Mouse (Mus musculus) frontal cortex, postnatal 36 days (tissue): Measurements from ENCODE around the gene Kdr.
A peak's percentile ranks its signal among the peaks of the same experiment; 100 is the strongest.

Source experiments
- DNase-seq, 2 experiments: peaks; one replicate each; pipeline ENCODE4 v3.0.0; 2022; ENCODE audit warnings: low spot score in 2 of 2

Kdr gene

DNA sequence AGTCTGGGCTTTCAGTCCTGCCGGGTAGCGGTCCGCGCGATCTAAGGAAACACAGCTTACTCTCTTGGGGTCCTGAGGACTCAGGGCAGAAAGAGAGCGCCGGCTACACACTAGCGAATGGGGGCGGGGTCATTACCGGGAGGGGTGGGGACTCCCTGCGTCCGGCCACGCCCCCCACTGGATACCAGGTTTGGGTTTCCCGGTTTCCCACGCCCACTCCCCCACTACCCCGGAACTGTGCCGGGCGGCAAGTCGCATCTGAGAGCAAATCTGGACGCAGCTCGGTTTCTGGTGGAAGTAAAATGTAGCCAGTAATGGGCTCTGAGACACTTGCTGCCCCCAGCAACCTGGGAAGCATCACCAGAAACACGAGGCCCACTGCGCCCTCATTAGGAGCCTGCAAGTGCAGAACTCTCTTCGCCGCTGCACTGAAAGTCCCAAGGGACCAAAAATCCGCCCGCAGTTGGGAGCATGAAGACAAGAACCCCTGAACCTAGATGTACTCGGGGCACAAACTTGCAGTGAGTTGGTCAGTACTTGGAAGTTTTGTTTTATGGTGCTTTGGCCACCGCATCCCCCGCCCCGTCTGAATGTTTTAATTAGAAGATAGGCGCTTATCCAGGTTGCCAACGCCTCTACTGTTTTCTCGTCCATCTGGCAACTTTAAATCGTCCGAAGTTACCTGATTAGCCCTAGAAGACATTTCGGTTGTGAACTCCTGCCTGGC lies at the start of gene Kdr:
TSS of gene Kdr (minus strand) at position 85 of the 727 bp plus-strand sequence.
- no peak for DNase-seq

DNA sequence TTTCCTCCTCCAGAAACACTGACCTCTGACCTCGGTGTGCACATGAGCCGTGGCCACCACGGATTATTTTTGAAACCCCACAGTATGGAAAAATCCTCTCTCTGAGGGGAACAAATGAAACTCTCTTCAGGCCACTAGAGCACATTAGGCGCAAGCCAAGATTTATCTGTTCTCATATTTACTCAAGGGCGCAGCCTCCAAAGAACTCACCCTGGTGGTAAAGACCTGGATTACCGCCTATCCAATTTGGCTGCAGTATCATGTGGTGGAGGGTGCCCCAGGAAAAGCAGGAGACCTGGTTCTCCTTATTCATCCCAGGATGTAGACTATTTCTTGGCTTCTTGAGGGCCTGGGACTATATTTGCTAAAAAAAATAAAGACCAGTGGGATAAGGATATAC lies 48.5 kb upstream of the Kdr start:
- no peak for DNase-seq

DNA sequence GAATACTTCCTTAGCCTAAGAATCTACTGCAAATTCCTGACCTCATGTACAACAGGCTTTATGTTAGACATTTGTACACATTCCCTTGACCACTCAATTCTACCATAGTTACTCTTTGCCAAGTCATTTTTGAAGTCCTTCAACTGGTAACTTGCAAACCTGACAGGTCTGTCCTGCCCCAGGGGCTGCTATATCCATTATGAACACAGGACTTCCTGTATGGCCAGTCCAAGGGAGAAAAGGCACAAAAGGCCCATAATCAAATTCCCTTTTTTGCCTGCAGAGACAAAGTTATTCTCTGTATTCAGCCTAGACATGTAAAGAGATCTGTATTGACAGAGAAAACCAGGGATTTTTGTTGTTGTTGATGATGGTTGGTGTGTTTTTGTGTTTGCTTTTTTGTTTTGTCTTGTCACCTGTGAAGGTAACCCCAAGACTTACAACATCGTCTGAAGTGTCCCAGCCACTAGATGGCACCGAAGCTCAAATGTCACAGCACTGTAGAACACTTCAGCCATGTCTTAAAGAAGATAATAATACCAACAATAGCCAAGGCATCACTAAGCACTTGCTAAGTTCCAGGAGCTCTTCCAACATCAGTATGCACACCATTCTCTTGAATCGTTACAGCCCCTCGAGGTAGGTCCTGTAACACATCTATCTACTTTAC lies 47.9 kb upstream of the Kdr start:
- peak; percentile 22 to 39 for DNase-seq

DNA sequence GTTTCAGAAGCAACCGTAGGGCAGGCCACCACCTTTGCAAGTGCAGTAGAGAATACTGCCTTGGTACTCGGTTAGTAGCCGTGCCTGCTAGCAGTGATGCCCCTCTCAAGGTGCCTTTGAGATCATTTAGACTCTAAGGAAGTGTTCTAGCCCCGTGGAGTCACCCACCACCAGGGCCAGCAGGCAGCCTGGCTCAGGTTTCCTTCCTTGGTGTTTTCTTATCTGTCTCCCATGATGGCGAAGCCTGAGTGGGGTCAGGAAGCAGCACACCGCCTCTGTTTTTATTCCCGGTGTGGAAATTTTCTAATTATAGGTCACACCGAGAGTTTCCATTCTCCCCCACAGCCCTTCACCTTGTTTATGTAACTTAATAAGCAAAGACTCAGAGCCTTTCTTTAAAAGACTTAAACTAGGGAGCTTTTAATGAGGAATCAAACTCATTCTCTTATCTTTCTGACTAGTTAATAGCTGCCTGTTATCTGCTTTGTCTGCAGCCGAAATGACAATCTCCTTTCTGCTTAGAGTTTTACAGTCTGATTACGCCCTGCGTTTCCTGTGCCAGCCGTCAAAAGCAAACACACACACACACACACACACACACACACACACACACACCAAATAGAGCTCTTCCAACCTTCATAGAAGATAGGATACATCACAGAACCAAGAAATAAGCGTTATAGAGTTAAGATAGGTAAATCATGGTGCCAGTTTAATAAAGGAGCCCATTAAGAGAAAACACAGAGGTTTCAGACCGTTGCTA lies 44.9 kb upstream of the Kdr start:
- no peak for DNase-seq

DNA sequence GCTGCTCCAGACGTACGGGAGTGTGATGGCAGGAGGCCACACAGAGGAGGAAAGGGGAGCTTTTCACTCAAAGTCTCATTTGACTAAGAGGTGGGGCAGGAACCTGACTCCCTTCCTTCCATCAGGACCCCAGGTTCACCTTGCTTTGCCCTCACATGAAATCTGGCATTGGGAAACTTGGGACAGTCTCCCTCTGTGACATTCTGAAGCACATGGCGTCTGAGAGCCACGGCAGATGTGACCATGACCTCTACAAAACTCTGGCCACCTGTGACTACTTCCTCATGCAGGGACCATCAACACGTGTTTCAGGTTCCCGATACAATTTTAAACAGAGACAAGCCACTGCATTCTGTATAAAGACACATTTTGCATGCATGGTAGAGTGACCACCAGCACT lies 44.2 kb upstream of the Kdr start:
- DNase-seq, result no peak

DNA sequence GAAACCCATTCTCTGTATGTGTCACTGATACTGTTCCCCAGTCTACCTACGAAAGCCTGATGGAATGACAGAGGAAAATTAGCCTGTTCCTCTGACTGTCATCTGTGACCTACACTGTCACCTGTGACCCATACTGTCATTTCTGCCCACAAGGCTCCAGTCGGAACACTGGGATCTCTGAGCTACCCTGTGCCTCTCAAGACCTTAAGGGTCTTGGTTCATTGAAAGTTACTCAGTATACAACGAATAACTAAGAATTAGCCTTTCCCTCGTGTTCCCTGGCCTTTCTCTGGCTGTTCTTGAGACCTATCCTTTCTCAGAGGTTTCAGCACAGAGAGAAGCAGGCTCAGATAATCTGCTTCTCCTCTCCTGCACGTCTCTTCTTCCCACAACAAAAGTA lies 40.1 kb upstream of the Kdr start:
- no peak for DNase-seq

DNA sequence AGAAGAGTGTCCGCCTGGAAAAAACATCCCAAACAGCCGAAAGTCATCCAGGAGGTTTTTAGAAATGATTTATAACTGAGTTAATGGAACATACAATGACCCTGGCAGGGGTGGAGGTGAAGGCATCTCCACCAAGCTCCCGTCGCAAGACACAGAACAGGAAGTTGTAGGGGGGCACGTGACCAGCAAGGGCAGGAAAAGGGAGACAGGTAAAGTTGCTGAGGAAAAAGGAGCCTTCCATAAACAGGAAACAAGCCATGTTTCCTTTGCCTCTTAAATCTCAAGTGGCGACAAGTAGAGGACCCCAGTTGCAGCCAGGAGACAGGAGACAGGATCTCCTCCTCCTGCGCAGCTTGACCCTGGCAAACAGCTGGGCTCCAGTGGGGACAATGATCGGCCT lies 37.8 kb upstream of the Kdr start:
- no peak for DNase-seq

DNA sequence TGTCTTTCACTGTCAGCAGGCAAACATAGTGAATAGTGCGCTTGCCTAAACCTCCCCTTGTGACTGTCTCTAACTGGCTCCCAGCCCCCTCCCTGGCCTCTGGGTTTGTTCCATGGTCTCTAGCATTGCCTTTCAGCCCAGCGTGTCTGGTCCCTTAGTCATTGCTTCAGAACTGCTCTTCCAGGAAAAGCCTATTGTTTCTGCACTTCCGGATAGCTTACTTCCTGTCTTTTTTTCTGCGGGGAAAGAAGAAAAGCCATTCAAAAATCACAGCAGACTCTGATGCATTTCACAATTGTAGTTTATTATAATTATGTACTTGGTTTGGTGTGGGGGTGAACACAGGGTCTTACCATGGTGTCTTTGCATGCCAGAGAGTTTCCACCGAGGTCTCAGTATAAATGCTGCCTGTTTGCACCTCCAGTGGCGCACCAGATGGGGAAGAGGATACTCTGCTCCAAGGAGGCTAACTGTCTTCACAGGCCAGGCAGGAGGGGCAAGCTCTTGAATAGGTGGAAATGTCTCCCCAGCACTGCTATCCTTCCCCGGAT lies 35.7 kb upstream of the Kdr start:
- DNase-seq, result no peak

DNA sequence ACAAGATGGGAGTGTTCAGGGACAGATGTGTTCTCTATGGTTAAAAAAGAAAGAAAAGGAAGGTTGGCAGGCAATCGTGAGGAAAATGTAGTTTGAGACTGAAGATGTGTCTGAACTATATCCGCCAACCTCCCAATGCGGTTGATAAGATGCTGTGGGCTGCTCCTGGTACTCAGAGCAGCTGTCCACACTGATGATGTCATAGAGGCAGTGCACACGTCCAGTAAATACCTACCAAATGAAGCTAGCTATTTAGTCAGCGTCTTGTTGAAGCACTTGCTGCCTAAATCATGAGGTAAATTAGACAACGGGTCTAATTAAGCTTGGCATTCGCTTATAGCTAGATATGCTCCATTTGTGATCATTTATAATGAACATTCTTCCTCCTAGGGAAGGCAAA lies 28.1 kb upstream of the Kdr start:
- DNase-seq, result no peak

DNA sequence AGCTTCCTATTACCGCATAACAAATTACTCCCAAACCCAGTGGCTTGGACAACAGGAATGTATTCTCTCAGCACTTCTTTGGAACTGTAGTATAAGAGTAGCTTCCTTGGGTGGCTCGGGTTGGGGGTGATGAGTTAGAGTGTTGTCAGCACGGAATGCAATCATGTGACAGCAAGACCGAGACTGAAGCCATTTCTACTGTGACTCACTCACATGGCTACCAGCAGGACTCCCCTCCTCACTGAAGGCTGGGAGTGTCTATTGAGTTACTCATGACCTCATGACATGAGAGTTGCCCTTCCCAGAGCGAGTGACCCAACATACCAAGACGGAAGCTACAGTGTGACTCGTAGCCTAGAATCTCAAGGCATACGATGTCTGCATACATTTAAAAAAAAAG lies 12.0 kb upstream of the Kdr start:
- no peak for DNase-seq

DNA sequence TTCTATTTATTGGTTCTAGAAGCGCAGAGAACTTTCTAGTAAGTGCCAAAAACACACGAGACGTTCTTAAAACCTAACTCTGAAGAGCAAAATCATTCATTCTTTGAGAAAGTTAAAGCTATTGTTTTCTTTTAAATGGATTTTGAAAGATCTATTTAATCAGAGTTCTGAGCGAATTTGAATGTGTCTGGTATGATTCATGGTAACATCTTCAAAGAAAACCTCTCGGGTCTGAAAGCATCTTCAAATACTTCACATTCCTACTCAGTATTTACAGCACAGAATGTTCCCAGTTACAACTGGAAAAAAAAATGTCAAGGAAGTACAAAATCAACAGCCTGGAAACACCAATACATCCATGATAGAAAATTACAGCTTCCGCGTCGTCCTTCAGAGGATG lies 9.3 kb upstream of the Kdr start:
- DNase-seq, result no peak

DNA sequence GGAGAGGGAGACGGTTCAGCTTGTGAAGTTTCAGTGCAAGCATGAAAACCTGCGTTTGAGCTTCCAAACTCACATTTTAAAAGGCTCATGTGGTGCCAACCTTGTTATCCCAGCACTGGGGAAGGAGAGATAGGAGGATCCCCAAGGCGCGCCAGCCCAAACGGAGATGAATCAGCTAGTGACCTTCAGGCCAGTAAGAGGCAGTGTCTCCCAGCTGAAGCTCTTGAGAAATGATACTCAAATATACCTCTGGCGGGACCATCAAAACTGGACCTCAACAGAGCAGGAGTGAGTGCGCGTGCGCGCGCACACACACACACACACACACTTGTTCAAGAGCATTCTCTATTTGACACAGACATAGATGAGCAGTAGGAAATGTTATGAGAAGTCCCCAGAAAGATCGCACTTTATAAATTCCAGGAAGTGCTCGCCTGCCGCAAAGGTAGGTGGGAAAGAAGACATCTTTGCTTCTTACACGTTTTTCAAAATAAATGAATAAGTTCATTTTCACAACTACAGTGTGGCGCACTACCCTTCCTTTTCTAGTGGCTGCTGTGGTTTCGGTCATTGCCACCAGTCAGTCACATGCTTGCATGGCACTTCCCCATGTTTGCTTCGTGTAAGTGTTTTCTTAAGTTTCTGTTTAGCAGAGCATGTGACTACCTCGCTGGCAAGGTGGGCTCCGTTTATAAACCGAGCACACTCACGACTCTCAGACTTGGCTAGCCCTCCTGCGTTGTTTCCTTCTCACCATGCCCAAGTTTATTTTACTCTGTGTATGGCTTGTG lies 2.5 kb upstream of the Kdr start:
- DNase-seq, result no peak

DNA sequence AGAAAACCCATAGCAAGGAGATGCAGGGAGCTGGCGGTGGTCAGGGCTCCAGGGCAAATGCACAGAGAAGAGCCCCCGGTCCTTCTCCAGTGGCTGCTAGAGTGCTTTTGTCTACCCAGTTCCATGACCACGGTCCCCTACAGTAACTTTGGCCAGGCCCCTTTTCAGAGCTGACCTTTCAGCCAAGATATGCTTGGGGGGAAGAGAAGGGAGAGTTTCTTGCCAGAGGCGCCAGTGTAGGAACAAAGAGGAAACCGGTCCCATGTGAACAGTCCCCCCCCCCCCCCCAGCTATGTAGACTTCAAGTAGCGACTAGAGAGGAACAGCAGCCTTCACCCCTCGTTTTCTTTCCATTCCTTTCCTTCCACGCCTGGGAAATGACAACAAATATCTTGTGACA lies 850 bp upstream of the Kdr start:
- no peak for DNase-seq

DNA sequence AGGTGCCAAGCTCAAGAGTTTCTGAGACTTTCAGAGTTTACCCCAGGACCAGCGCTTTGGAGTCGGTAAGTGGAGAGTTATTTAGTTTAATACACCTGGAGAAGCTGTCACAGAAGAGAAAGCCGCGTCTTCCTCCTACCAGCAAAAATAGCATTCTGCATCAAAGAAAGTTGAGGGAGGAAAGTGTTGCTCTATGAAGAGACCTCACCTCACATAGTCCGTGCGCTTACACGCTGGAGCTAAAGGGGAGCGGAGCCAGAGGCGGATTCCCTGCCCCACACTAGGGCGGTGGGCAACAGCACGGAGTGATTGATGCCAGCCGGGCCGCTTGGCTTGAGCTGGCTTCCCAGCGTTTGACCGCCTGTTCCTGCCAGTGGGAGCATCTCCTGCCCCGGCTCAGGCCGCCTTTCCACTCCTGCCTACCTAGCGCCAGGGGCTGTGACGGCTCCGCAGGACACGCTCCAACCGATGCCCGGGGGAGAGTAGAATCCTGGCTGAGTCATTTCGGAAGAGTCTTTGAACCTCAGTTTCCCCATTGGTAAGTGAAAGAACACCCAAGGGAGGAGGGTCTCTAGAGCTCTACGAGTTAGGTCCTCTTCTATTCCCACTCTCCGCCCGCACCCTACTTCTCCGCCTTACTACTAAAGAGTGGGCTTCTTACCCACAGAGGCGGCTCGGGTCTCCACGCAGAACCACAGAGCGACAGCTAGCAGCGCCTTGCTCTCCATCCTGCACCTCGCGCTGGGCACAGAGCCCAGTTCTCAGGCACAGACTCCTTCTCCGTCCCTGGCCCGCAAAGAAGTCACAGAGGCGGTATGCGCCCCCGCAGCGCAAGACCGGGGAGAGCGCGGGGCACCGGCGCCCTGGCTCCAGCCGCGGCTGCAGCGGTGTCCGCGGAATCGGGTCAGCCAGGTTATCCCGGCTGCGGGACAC lies 551 bp downstream of the Kdr start:
- DNase-seq, result peak; percentile 13 to 40

DNA sequence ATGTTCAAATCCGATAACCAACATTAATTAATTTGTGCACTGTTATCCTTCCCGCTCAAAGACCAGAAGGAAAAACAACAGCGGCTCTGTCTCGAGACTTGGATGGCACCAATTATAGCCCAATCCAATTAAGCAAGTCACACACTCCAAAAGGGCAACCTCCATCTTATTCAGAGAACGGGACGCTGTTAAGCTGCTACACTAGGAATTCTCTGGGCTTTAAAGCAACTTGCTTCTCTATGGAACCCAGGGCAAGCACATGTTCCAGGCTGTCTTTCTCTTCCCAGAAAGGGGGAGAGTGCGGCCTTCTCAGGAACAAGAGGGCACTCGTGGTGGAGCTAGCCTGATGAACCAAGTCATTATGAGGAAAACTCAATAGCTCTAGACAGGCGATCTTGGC lies 1.6 kb downstream of the Kdr start:
- DNase-seq, result no peak

DNA sequence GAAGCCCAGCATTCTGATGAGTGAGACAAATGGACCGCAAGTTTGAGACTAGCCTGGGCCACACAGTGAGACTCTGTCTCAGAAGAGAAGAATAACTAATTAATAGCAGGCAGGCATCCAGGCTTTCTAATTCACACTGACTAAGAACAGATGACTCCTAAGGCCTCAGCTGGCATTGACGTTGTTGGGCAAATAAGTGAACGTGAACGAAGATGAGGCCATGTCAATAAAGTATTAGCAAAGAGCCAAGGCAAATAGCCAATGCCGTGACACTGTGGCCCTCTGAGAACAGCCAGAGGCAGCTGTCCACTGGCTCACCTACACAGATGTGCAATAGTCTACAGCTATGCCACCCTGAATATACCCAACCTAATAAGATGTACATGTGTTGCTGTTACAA lies 2.9 kb downstream of the Kdr start:
- DNase-seq, result no peak

DNA sequence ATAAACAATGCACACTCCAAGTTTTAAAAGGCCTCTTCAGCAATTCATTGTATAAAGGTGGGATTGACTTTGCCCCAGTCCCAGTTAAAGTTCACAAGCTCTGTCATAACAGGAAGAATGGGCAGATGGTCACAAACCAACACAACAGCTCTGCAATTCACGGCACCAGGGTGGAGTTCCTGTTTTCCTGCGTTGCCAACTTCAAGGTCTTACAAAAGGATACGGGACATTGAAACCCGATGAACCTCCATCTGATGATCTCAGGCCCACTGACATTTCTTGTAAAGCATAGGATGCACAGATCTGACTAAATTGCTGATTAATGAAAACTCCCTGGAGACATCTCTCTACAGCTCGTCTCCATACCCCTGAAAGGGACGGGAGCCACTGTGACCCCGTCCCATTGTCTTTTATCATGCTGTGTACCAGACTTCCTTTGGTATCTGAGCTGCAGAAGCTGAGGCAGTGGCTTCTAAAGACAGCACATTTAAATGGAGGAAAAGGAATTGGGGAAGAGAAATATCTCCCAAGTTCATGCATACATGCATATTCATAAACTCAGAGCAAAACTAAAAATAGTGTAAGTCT lies 3.6 kb downstream of the Kdr start:
- DNase-seq, result no peak

DNA sequence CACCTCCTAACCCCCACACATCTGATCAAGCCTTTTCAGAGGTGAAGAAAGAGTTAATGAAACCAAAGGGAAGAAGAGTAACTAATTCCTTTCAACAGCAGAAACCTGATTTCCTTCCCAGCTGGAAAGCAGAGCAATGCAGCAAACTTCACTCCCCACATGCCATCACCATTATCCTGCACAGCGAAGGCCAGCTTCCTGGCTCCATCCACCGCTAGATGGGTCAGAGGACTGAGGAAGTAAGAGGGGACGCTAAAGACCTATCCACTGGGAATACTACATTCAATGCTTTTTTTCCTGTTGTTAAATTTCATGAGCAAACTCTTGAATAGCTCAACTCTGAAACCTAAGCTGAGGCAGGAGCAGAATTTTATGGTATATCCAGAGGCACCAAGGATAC lies 8.4 kb downstream of the Kdr start:
- DNase-seq, result no peak

DNA sequence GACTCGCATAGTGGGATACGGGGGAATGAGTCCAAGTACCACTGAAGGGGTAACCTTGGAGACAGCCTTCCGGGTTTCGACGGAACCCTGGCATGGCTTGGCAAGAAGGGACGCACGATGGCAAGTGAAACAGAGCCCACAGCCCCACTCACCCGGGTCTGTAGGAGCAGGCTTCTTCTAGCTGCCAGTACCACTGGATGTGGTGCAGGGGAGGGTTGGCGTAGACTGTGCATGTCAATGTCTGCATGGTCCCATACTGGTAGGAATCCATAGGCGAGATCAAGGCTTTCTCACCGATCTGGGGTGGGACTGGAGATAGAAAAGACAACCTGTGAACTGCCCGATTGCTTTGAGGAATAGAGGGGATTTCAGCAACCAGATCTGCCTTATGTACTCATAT lies 15.7 kb downstream of the Kdr start:
- DNase-seq, result no peak

DNA sequence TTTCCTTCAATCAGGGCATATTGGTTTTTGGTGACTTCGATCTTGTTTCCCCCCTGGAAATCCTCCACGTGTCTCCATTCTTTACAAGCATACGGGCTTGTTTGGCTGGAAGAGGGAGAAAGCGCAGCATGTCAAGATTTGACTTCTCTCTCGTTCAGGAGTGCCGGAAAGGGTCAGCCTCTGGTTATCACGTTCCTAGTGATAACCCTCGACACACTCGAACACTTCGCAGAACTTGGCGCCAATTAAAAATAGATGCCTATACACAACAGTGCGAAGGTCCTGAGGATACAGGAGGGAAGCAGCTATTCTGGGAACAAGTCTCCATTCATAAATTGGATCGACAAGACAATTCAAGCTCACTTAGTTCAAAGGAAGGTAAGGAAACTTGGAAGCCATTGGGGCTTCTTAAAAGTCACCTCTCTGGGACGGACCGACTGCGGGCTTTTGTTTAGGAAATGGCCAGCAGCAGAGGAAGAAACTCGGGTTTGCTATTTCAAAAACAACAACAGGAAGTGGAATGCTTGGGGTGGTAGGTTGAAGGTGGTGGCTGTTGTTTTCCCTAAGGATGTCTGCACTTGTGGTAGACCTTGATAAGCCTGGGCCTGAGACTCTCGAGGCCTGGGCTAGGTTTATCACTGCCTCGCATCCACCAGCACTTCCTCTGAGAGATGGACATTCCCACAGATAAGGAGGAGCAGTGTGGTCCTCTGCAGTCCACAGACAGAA lies 16.4 kb downstream of the Kdr start:
- no peak for DNase-seq
